Mouse (Mus musculus) small intestine, adult 2 months (tissue): ENCODE data around the gene Pld2. TPM values are rescaled to one million over a fixed set of nuclear protein-coding genes. Genes with fewer than 3 reads are reported as not detected.
A peak's percentile ranks its signal among the peaks of the same experiment; 100 is the strongest.

Source experiments
- H3K27ac ChIP-seq: fragments of 200-500 bp; 2 replicates; pipeline ENCODE4 v1.5.1; 2012; ENCODE audit warnings: low read depth, low read length, control low read depth, inconsistent platforms; ENCODE audit not compliant: insufficient read depth
- H3K27me3 ChIP-seq: fragments of 200-500 bp; 2 replicates; pipeline ENCODE4 v1.6.1; 2012; ENCODE audit warnings: mild to moderate bottlenecking, moderate library complexity, low read length, inconsistent platforms; ENCODE audit not compliant: control insufficient read depth, insufficient read depth
- H3K36me3 ChIP-seq: fragments of 200-500 bp; 2 replicates; pipeline ENCODE4 v1.6.1; 2012; ENCODE audit warnings: mild to moderate bottlenecking, low read length, control low read depth, inconsistent platforms; ENCODE audit not compliant: control insufficient read depth, insufficient read depth
- H3K4me1 ChIP-seq: fragments of 200-500 bp; 2 replicates; pipeline ENCODE4 v1.6.1; 2012; ENCODE audit warnings: low read length, inconsistent platforms, mixed read lengths; ENCODE audit not compliant: control insufficient read depth, insufficient read depth, insufficient read length
- H3K4me3 ChIP-seq: fragments of 200-500 bp; 2 replicates; pipeline ENCODE4 v1.5.1; 2012; ENCODE audit warnings: low read depth, mild to moderate bottlenecking, control low read depth, inconsistent platforms, low read length, moderate library complexity
- CTCF ChIP-seq: fragments of 200-500 bp; IDR thresholded peaks from 2 replicates; pipeline ENCODE4 v1.5.1; 2012; ENCODE audit warnings: low read depth, mild to moderate bottlenecking, control low read depth, inconsistent platforms, low read length, moderate library complexity, mixed read lengths; ENCODE audit not compliant: insufficient replicate concordance, insufficient read length; ENCODE audit errors: extremely low read depth
- POLR2A ChIP-seq: fragments of 200-500 bp; IDR thresholded peaks from 2 replicates; pipeline ENCODE4 v1.6.1; 2012; ENCODE audit warnings: low read depth, mild to moderate bottlenecking, control low read depth, inconsistent platforms, low read length, moderate library complexity
- WGBS: fragments of 180-500 bp; shearing (Covaris S2); methylation state at CpG from one replicate; pipeline ENCODE4 v1.1.7; 2018; 5-methylcytosine and 5-hydroxymethylcytosine counted together
- polyA plus RNA-seq: library from polyadenylated mRNA; depleted of rRNA; stranded (reverse); fragments of >200 nt; gene quantifications from 2 replicates; pipeline ENCODE4 v1.2.3, GENCODE M21; 2012; rRNA removed

Pld2 gene
- polyA plus RNA-seq, 1 experiment = 24.9 TPM

DNA sequence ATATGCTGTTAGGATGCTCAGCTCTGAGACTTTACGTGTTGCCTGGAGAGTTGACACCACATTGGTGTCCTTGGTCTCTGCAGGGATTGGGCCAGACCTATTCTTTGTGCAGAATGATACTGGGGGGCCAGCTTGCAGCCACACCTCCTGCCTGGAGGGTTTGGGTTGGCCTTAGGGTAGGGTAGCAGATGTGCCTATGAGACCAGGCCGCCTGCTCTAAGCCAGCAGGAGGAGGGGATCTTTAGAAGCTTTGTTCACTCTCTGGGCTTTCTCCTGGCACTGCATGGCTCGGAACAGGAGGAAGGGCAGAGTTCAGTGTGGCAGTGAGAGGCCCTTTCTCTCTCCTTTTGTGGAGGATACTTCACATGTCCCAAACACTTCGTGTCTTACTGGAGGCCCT lies 56.2 kb downstream of the Pld2 start:
- 33% methylated on average over 4 of the region's 4 CpGs for WGBS
- Histone ChIP-seq H3K4me1 (peaks cover 30% of the 10 kb centered on the region), H3K4me3 (no peak overlapping the region), H3K27me3 (no peaks in the 10 kb centered on the region), H3K27ac (peak overlapping the region; percentile 92), H3K36me3 (peaks cover 18% of the 10 kb centered on the region)
- TF ChIP-seq POLR2A (no peak), CTCF (no peak)

DNA sequence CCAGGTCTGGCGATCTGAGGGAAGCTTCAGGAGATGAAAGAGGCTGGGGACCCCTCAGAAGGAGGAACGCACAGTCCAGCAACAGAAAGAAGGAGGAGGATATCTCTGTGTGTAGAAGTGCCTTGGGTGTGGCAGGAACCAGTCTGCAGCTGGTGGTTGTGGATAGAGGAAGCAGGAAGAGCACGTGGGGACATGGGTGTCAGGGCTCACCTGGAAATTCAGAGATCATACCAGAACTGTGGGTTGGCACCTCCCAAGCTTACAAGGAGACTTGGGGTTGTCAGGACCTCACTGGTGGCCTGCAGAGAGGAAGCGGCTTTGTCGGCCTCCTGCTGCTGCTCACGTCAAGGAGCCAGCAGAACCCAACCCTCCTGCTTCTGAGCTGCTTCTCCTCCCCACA lies 57.4 kb downstream of the Pld2 start:
- Histone ChIP-seq H3K27me3 (no peaks in the 10 kb centered on the region), H3K27ac (peak overlapping the region; percentile 17), H3K4me1 (peaks cover 30% of the 10 kb centered on the region), H3K4me3 (no peak overlapping the region), H3K36me3 (peaks cover 23% of the 10 kb centered on the region)
- TF ChIP-seq CTCF (0 out of 2 replicates have a peak, but pooled peaks have one; percentile 3), POLR2A (no peak)
- 44% methylated on average over 6 of the region's 6 CpGs for WGBS

DNA sequence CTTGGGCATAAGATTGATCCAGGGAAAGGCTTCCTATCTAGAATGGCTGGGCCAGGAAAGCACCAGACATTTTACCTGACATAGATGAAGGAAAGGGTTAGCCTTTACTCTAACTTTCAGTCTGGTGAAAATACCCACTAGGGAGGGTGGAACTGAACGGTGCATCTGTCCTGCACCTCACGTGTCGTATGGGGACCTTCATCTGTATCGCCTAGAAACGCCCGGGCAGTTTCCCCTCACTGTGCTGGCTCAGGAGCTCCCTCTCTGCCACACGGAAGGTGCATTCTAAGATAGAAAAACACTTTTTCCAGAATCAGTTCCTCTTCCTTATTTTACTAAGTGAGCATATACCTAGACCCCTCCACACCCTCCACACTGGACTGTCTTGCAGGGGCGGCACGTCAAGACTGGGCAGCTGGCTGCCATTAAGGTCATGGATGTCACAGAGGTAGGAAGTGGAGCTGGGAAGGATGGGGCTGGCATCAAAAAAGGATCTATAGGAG lies 58.6 kb downstream of the Pld2 start:
- Histone ChIP-seq H3K27ac (no peak overlapping the region), H3K4me3 (no peak overlapping the region), H3K36me3 (peaks cover 23% of the 10 kb centered on the region), H3K4me1 (peaks cover 30% of the 10 kb centered on the region), H3K27me3 (no peaks in the 10 kb centered on the region)
- 86% methylated on average over 9 of the region's 9 CpGs for WGBS
- TF ChIP-seq CTCF = no peak
- no peak for TF ChIP-seq POLR2A

DNA sequence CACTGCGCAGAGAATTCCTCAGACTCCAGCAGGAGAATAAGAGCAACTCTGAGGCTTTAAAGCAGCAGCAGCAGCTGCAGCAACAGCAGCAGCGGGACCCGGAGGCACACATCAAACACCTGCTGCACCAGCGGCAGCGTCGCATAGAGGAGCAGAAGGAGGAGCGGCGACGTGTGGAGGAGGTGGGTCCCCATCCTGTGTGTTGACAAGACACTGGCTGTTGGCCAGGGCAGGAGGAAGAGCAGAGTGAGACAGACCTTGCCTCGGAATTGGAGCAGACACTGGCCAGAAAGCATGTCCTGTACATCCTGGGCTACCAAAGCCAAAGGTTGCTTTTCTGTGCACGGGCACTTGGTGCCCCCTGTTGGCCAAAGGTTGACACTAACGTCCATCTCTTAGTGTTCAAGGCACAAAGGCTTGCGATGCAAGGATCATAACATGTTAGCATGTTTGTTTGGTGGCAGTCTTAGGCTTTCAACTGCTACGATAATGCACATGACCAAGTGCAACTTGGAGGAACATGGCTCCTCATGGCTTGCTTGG lies 65.2 kb downstream of the Pld2 start:
- TF ChIP-seq CTCF = peak; percentile 85; the same call in 1 of the 2 replicates
- TF ChIP-seq POLR2A = no peak
- H3K4me3 ChIP-seq = no peak overlapping the region
- H3K4me1 ChIP-seq = peaks cover 5% of the 10 kb centered on the region
- no peak overlapping the region for H3K27ac ChIP-seq
- peaks cover 53% of the 10 kb centered on the region for H3K36me3 ChIP-seq
- 61% methylated on average over 14 of the region's 14 CpGs for WGBS
- no peaks in the 10 kb centered on the region for H3K27me3 ChIP-seq

DNA sequence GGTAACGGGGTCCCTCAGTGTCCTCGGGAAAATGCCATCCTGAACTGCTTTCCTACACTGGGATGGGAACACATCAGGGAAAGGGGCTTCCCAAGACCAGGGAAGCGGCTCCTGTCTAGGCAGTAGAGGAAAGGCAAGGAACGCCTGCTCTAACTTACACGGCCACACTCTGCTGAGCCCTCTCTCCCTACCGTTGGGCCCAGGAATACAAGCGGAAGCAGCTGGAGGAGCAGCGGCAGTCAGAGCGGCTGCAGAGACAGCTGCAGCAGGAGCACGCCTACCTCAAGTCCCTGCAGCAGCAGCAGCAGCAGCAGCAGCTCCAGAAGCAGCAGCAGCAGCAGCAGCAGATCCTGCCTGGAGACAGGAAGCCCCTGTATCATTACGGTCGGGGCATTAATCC lies 66.9 kb downstream of the Pld2 start:
- no peak overlapping the region for H3K4me3 ChIP-seq
- H3K27ac ChIP-seq = no peak overlapping the region
- no peak for TF ChIP-seq CTCF
- no peak for TF ChIP-seq POLR2A
- WGBS = 90% methylated on average over 12 of the region's 12 CpGs
- no peaks in the 10 kb centered on the region for H3K27me3 ChIP-seq
- peaks cover 5% of the 10 kb centered on the region for H3K4me1 ChIP-seq
- peaks cover 65% of the 10 kb centered on the region for H3K36me3 ChIP-seq

DNA sequence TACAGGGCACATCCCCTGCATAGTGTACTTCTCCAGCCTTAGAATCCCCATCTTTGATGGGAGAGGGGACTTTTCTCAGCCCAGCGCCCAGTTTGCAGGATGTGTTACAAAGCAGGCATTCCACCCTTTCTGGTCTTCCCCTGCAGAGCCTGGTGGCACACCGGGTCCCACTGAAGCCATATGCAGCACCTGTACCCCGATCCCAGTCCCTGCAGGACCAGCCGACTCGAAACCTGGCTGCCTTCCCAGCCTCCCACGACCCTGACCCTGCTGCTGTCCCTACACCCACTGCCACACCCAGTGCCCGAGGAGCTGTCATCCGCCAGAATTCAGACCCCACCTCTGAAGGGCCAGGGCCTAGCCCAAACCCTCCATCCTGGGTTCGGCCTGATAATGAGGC lies 67.7 kb downstream of the Pld2 start:
- no peak for TF ChIP-seq POLR2A
- no peak for TF ChIP-seq CTCF
- Histone ChIP-seq H3K27ac (no peak overlapping the region), H3K4me3 (no peak overlapping the region), H3K36me3 (peaks cover 69% of the 10 kb centered on the region), H3K27me3 (no peaks in the 10 kb centered on the region), H3K4me1 (peaks cover 5% of the 10 kb centered on the region)
- 84% methylated on average over 9 of the region's 9 CpGs for WGBS

Other genes starting within 250 kb of the Pld2 start
- gene Alox12e, start 217.4 kb upstream of the Pld2 start, polyA plus RNA-seq = 0.24 and 0.51 TPM in 2 replicates
- gene Alox15, start 188.0 kb upstream of the Pld2 start, polyA plus RNA-seq = 3.2 and 8.7 TPM in 2 replicates
- 7.5 and 12.2 TPM in 2 replicates for gene Pelp1, start 130.0 kb upstream of the Pld2 start, polyA plus RNA-seq
- gene Arrb2, start 107.4 kb upstream of the Pld2 start, polyA plus RNA-seq = 15.3 and 23.2 TPM in 2 replicates
- 16.4 and 24.1 TPM in 2 replicates for gene Med11, start 88.1 kb upstream of the Pld2 start, polyA plus RNA-seq
- 2.5 and 7.1 TPM in 2 replicates for gene Zmynd15, start 80.6 kb upstream of the Pld2 start, polyA plus RNA-seq
- 28.1 and 48.0 TPM in 2 replicates for gene Cxcl16, start 80.1 kb upstream of the Pld2 start, polyA plus RNA-seq
- 331 and 587 TPM in 2 replicates for gene Tm4sf5, start 34.8 kb upstream of the Pld2 start, polyA plus RNA-seq
- not detected in 2 replicates for gene Vmo1, start 25.4 kb upstream of the Pld2 start, polyA plus RNA-seq
- gene Gltpd2, start 20.9 kb upstream of the Pld2 start, polyA plus RNA-seq = 4.3 and 8.4 TPM in 2 replicates
- 146 and 264 TPM in 2 replicates for gene Psmb6, start 14.7 kb upstream of the Pld2 start, polyA plus RNA-seq
- not detected in 2 replicates for gene Gm40193, start 7.1 kb upstream of the Pld2 start, polyA plus RNA-seq
- 43.6 and 82.0 TPM in 2 replicates for gene Mink1, start 22.8 kb downstream of the Pld2 start, polyA plus RNA-seq
- not detected in 2 replicates for gene 4930544D05Rik, start 75.8 kb downstream of the Pld2 start, polyA plus RNA-seq
- 0.06 TPM in 1 of 2 replicates, not detected in the other for gene Chrne, start 79.2 kb downstream of the Pld2 start, polyA plus RNA-seq
- 0.04 and 0.22 TPM in 2 replicates for gene Gp1ba, start 99.1 kb downstream of the Pld2 start, polyA plus RNA-seq
- gene Rnf167, start 107.2 kb downstream of the Pld2 start, polyA plus RNA-seq = 43.0 and 114 TPM in 2 replicates
- gene Slc25a11, start 107.4 kb downstream of the Pld2 start, polyA plus RNA-seq = 109 and 147 TPM in 2 replicates
- 2,319 and 5,668 TPM in 2 replicates for gene Pfn1, start 114.6 kb downstream of the Pld2 start, polyA plus RNA-seq
- gene Eno3, start 117.1 kb downstream of the Pld2 start, polyA plus RNA-seq = 3.3 and 12.7 TPM in 2 replicates
- gene Spag7, start 129.4 kb downstream of the Pld2 start, polyA plus RNA-seq = 21.0 and 36.6 TPM in 2 replicates
- 27.7 and 66.7 TPM in 2 replicates for gene Camta2, start 148.0 kb downstream of the Pld2 start, polyA plus RNA-seq
- 0.38 and 0.79 TPM in 2 replicates for gene Inca1, start 160.1 kb downstream of the Pld2 start, polyA plus RNA-seq
- gene Kif1c, start 160.5 kb downstream of the Pld2 start, polyA plus RNA-seq = 33.9 and 87.1 TPM in 2 replicates
- 0.61 and 0.72 TPM in 2 replicates for gene Zfp3, start 224.1 kb downstream of the Pld2 start, polyA plus RNA-seq